In the genomic region with DNA sequence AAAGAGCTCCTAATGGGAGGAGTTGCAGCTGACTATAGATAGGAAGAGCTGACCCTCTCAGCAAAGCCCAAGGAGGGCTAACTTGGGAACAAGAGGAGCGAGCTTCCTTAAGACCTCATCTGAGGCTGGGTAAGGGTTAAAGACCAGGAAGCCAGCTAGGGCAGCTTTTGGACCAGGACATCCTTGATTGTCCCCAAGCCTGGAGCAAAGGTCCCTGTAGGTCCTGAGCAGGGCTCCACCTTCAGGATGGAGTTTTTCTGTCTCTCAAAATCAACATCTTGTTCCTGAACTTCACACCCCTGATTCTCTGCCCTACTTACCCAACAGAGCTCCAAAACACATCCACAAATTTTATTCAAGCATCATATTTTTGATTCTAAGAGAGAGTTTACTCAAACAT, we compare ENCODE assay signal across 10 mouse cellular contexts. TPM values are rescaled to one million over a fixed set of nuclear protein-coding genes. Genes with fewer than 3 reads are reported as not detected.
DNase-seq lines count a peak whose midpoint lies in the region; ATAC-seq and TF ChIP-seq lines count a peak whose summit lies in the region.
"Had no signal": no experiment of that assay in that cellular context is flagged by ENCODE, and none has a peak within 500 bp of the region (broad histone marks: within the 10 kb centered on the region; RNA-seq: fewer than 3 reads in every experiment).

No protein-coding gene starts in this region.

- no peak overlapping the region for H3K9ac ChIP-seq in embryonic facial prominence, embryonic 12.5 days
- no peak overlapping the region for H3K9ac ChIP-seq in hindbrain, postnatal 0 days (replicated peaks; ENCODE audit: low read length)
- H3K9ac ChIP-seq in liver, embryonic 12.5 days, result no peak overlapping the region
- H3K9ac ChIP-seq: forebrain, postnatal 0 days had no signal

- no peaks in the 10 kb centered on the region for H3K27me3 ChIP-seq in kidney, adult 2 months (replicated peaks; ENCODE audit: control insufficient read depth, insufficient read depth, low read length)
- no peaks in the 10 kb centered on the region for H3K27me3 ChIP-seq in embryonic facial prominence, embryonic 12.5 days
- peaks cover 4% of the 10 kb centered on the region for H3K27me3 ChIP-seq in hindbrain, postnatal 0 days (ENCODE audit: insufficient read depth, low read length)
- peaks cover 37% of the 10 kb centered on the region for H3K27me3 ChIP-seq in liver, embryonic 12.5 days (replicated peaks)

- H3K4me3 ChIP-seq in kidney, adult 2 months (ENCODE audit: insufficient read depth, low read depth, low read length), result no peak overlapping the region
- peak overlapping the region; percentile 85 for H3K4me3 ChIP-seq in embryonic facial prominence, embryonic 12.5 days
- H3K4me3 ChIP-seq in hindbrain, postnatal 0 days (ENCODE audit: low read length), result no peak overlapping the region
- H3K4me3 ChIP-seq in liver, embryonic 12.5 days, result no peak overlapping the region

- peak overlapping the region; percentile 84 for H3K4me2 ChIP-seq in embryonic facial prominence, embryonic 12.5 days (replicated peaks)
- H3K4me2 ChIP-seq in hindbrain, postnatal 0 days (ENCODE audit: low read depth, low read length), result 0 out of 2 replicates have a peak overlapping the region, but pooled peaks have one; percentile 45
- 0 out of 2 replicates have a peak overlapping the region, but pooled peaks have one; percentile 46 for H3K4me2 ChIP-seq in liver, embryonic 12.5 days

- ATAC-seq in embryonic facial prominence, embryonic 12.5 days (ENCODE audit: insufficient number of reproducible peaks, insufficient read depth, low FRiP score, low TSS enrichment), result no peak
- ATAC-seq in hindbrain, postnatal 0 days, result no peak
- no peak for ATAC-seq in liver, embryonic 12.5 days
- ATAC-seq: forebrain, postnatal 0 days had no signal

- DNase-seq in kidney, adult 2 months, result peak; percentile 53
- DNase-seq in kidney, adult 18-20 months, result no peak
- no peak for DNase-seq in hindbrain, postnatal 0 days (ENCODE audit: low spot score)
- DNase-seq in spleen, postnatal 14 days (ENCODE audit: low spot score in 2 of 2), result no peak
- no peak for DNase-seq in right cerebral cortex, adult 18-20 months
- no peak for DNase-seq in ovary, adult 18-20 months (ENCODE audit: low spot score)
- DNase-seq: cerebellum, adult 2 months; forebrain, postnatal 0 days had no signal

- 49% methylated on average over 1 of the region's 1 CpGs for WGBS in kidney, adult 2 months
- WGBS in embryonic facial prominence, embryonic 12.5 days, result 67% methylated on average over 1 of the region's 1 CpGs
- 74% methylated on average over 1 of the region's 1 CpGs for WGBS in hindbrain, postnatal 0 days
- WGBS in liver, embryonic 12.5 days (ENCODE audit: insufficient replicate concordance), result 38% methylated on average over 1 of the region's 1 CpGs

- TF ChIP-seq CTCF in kidney, adult 2 months (conservative IDR thresholded peaks at IDR 0.05; ENCODE audit: insufficient read depth, insufficient read length, low read depth, low read length), result 0 out of 2 replicates have a peak, but pooled peaks have one; percentile 8
- no peak for TF ChIP-seq CTCF in hindbrain, postnatal 0 days (IDR thresholded peaks at IDR 0.05; ENCODE audit: low read depth)

- no peaks in the 10 kb centered on the region for H3K9me3 ChIP-seq in embryonic facial prominence, embryonic 12.5 days
- no peaks in the 10 kb centered on the region for H3K9me3 ChIP-seq in hindbrain, postnatal 0 days (ENCODE audit: low read length)
- H3K9me3 ChIP-seq in liver, embryonic 12.5 days (replicated peaks), result no peaks in the 10 kb centered on the region

- no peak for TF ChIP-seq POLR2A in kidney, adult 2 months (IDR thresholded peaks at IDR 0.05; ENCODE audit: low read depth, low read length)

- no peaks in the 10 kb centered on the region for H3K36me3 ChIP-seq in kidney, adult 2 months (ENCODE audit: control insufficient read depth, insufficient read depth, low read length)
- 0 out of 2 replicates have a peak, but pooled peaks cover 7% of the 10 kb centered on the region for H3K36me3 ChIP-seq in embryonic facial prominence, embryonic 12.5 days
- H3K36me3 ChIP-seq in hindbrain, postnatal 0 days (ENCODE audit: insufficient read depth, low read length), result no peaks in the 10 kb centered on the region
- no peaks in the 10 kb centered on the region for H3K36me3 ChIP-seq in liver, embryonic 12.5 days

- H3K4me1 ChIP-seq in kidney, adult 2 months (ENCODE audit: control insufficient read depth, insufficient read depth, low read length), result peaks cover 4% of the 10 kb centered on the region
- peaks cover 51% of the 10 kb centered on the region for H3K4me1 ChIP-seq in embryonic facial prominence, embryonic 12.5 days
- peaks cover 4% of the 10 kb centered on the region; the same call in 1 of the 2 replicates for H3K4me1 ChIP-seq in hindbrain, postnatal 0 days (ENCODE audit: insufficient read depth, low read length)
- peaks cover 6% of the 10 kb centered on the region; the same call in 1 of the 2 replicates for H3K4me1 ChIP-seq in liver, embryonic 12.5 days

- H3K27ac ChIP-seq in kidney, adult 2 months (ENCODE audit: insufficient read depth, low read depth, low read length), result no peak overlapping the region
- peak overlapping the region; percentile 85 for H3K27ac ChIP-seq in embryonic facial prominence, embryonic 12.5 days
- H3K27ac ChIP-seq in hindbrain, postnatal 0 days, result no peak overlapping the region
- H3K27ac ChIP-seq in liver, embryonic 12.5 days, result no peak overlapping the region

RNA-seq across cellular contexts. Expression of a gene that starts 3.5 kb away (rescaled TPM):
- 11.9 and 14.2 TPM in 2 replicates for polyA plus RNA-seq in kidney, adult 2 months (2012; rRNA removed)
- 16.5 and 17.3 TPM in 2 replicates for polyA plus RNA-seq in embryonic facial prominence, embryonic 12.5 days (2016; fragmentation: Nextera tagmentation; extraction: Ambion mirVana)
- total RNA-seq in hindbrain, postnatal 0 days (2014; rRNA removed), result 35.3 and 37.1 TPM in 2 replicates
- polyA plus RNA-seq in hindbrain, postnatal 0 days (2015; fragmentation: Nextera tagmentation; extraction: Ambion mirVana), result 10.6 and 11.2 TPM in 2 replicates
- polyA plus RNA-seq in liver, embryonic 12.5 days (2016; fragmentation: Nextera tagmentation; extraction: Ambion mirVana), result 1.4 TPM in 2 replicates
